Mouse (Mus musculus): ENCODE results near the gene Chchd2. TPM values are rescaled to one million over a fixed set of nuclear protein-coding genes. Genes with fewer than 3 reads are reported as not detected.
"Not testable (repeated sequence)": the region's sequence is repeated elsewhere in the genome, so short reads cannot be mapped to it uniquely, and the experiment has no call there.

Chchd2 gene
- polyA plus RNA-seq, 1 experiment = 241 TPM

DNA sequence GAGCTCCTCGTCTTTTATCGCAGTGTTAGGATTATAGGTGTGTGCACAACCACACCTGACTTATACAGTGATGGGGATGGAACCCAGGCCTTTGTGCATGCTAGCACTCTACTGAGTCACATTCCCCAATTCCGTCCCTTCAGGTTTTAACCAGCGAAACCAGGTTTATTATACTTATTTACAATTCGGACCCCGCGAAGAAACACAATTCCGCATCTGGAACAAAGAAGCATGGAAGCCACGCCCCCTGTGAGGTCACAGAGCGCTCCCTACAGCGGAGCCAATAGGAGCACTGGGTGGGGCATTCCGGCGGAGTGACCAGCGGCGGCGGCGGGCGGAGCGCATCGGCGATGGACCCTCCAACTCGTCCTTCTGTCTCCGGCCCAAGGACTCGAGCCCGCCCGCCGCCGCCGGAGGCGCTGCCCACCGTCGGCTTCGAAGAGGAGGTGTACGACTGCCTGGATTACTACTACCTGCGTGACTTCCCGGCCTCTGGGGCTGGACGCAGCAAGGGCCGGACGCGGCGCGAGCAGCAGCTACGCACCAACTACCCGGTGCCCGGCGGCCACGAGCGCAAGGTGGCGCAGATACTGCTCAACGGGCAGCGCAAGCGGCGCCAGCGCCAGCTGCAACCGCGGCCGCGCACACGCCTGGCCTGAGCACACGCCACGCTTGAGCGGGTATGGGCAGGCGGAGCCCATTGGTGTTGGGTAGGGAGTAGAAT, 21.1 kb upstream of the Chchd2 start, which contains the start of gene Nupr1l:
Gene Nupr1l, plus strand, starts transcription at position 299 of the 724 bp plus-strand sequence.
- Histone ChIP-seq H3K4me3 (ENCODE audit: control insufficient read depth, low read depth, low read length) (peak within 1 kb of the TSS; percentile 96), H3K27ac (ENCODE audit: control insufficient read depth, insufficient read depth, low read depth, low read length) (peak within 1 kb of the TSS; percentile 91), H3K36me3 (ENCODE audit: control insufficient read depth, insufficient read depth, low read length) (no peaks in the 10 kb centered on the region), H3K4me1 (ENCODE audit: control insufficient read depth, insufficient read depth, low read length) (peaks cover 3% of the 10 kb centered on the region), H3K27me3 (ENCODE audit: control insufficient read depth, insufficient read depth, low read length) (no peaks in the 10 kb centered on the region)
- TF ChIP-seq CTCF (IDR thresholded peaks at IDR 0.05; ENCODE audit: control insufficient read depth, insufficient read depth, insufficient replicate concordance, low read depth, low read length) (no peak), POLR2A (IDR thresholded peaks at IDR 0.05; ENCODE audit: control insufficient read depth, low read depth, low read length) (peak; percentile 69; the same call in 1 of the 2 replicates)

DNA sequence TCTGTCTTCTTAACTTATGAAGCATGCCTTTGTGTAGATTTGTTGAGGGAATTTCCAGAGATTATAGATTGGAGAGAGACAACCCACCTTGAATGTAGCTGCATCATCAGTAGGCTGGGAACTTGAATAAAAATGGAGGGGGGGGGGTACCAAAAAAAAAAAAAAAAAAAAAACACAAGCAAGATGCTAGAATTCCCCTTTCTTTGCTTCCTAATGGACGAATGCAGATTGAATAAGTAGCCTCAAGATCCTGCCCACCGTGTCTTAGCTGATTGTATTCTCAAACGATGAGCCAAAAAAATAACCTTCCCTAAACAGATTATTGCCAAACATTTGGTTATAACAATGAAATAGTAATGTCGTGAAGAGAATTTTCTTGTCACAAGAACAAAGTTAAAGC, 20.5 kb upstream of the Chchd2 start:
- H3K27me3 ChIP-seq (ENCODE audit: control insufficient read depth, insufficient read depth, low read length) = no peaks in the 10 kb centered on the region
- TF ChIP-seq POLR2A (IDR thresholded peaks at IDR 0.05; ENCODE audit: control insufficient read depth, low read depth, low read length) (no peak), CTCF (IDR thresholded peaks at IDR 0.05; ENCODE audit: control insufficient read depth, insufficient read depth, insufficient replicate concordance, low read depth, low read length) (no peak)
- H3K4me3 ChIP-seq (ENCODE audit: control insufficient read depth, low read depth, low read length) = peak overlapping the region; percentile 96
- peaks cover 3% of the 10 kb centered on the region for H3K4me1 ChIP-seq (ENCODE audit: control insufficient read depth, insufficient read depth, low read length)
- no peaks in the 10 kb centered on the region; the same call in 1 of the 2 replicates for H3K36me3 ChIP-seq (ENCODE audit: control insufficient read depth, insufficient read depth, low read length)
- peak overlapping the region; percentile 71 for H3K27ac ChIP-seq (ENCODE audit: control insufficient read depth, insufficient read depth, low read depth, low read length)

DNA sequence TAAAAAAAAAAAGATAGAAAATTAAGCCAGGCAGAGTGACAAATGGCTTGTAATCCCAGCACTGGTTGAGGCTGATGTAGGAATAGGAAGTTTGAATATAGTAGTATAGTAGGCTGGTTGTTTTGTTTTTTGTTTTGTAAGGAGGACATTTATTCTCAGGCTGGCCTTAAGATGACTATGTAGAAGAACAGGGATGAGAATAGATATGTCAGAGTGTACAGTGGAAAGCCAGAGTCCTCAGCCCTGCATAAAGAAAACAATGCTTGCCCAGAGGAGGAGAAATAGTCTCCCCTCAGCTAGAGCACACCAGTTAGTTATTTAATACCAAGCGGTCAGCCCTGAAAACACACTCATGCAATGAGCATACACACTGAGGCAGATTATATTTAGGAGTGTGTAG, 11.2 kb upstream of the Chchd2 start, which contains the start of gene Phkg1:
Gene Phkg1, minus strand, starts transcription at position 101 of the 400 bp plus-strand sequence.
- Histone ChIP-seq H3K4me1 (ENCODE audit: control insufficient read depth, insufficient read depth, low read length) (peaks cover 2% of the 10 kb centered on the region), H3K27me3 (ENCODE audit: control insufficient read depth, insufficient read depth, low read length) (no peaks in the 10 kb centered on the region), H3K36me3 (ENCODE audit: control insufficient read depth, insufficient read depth, low read length) (no peaks in the 10 kb centered on the region; the same call in 1 of the 2 replicates), H3K4me3 (ENCODE audit: control insufficient read depth, low read depth, low read length) (no peak within 1 kb of the TSS), H3K27ac (ENCODE audit: control insufficient read depth, insufficient read depth, low read depth, low read length) (no peak within 1 kb of the TSS)
- no peak for TF ChIP-seq POLR2A (IDR thresholded peaks at IDR 0.05; ENCODE audit: control insufficient read depth, low read depth, low read length)
- no peak for TF ChIP-seq CTCF (IDR thresholded peaks at IDR 0.05; ENCODE audit: control insufficient read depth, insufficient read depth, insufficient replicate concordance, low read depth, low read length)

DNA sequence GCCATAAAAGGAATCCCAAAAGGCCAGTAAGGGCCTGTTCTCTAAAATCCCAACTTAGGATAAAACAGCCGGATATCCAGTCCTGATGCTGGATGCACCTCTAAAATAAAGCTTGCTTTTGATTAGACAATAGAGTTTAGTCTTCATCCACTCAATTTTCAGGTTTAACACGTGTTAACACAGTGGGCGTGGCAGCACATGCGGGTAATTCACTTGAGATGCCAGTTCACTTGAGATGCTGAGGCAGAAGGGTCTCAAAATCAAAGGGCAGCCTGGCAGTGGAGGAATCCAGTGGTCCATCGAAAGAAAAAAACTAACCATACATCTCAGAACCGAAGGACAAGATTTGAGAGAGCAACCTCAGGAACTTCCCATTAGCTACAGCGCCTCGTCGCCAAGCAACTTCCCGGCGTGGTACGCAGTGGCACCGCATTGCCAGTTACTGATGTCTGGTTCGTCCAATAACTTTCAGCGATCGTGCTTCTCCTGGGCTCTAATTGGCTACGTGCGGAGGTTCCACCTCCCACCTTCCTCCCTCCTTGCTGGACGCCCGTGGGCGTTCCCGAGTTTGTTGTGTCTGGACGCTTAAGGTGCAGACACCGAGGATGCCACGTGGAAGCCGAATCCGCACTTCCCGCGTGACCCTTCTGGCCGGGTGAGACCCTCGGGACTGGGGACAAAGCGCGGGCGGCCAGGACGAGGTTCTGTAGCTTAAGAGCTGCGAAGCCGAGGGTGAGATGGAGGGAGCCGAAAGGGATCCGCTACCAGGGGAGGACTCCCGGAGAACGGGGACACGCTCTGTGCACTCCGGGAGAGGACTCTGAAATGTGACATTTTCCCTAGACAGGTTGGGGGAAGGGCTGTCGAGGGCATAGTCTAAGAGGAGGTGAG, 8.2 kb upstream of the Chchd2 start, which contains the start of gene Zbed5:
Gene Zbed5, plus strand, starts transcription at position 526 of the 891 bp plus-strand sequence.
- TF ChIP-seq CTCF (IDR thresholded peaks at IDR 0.05; ENCODE audit: control insufficient read depth, insufficient read depth, insufficient replicate concordance, low read depth, low read length) (no peak), POLR2A (IDR thresholded peaks at IDR 0.05; ENCODE audit: control insufficient read depth, low read depth, low read length) (peak; percentile 70; the same call in 1 of the 2 replicates)
- H3K36me3 ChIP-seq (ENCODE audit: control insufficient read depth, insufficient read depth, low read length) = no peaks in the 10 kb centered on the region
- H3K4me3 ChIP-seq (ENCODE audit: control insufficient read depth, low read depth, low read length) = peak within 1 kb of the TSS; percentile 93
- no peaks in the 10 kb centered on the region for H3K27me3 ChIP-seq (ENCODE audit: control insufficient read depth, insufficient read depth, low read length)
- H3K4me1 ChIP-seq (ENCODE audit: control insufficient read depth, insufficient read depth, low read length) = peaks cover 2% of the 10 kb centered on the region
- H3K27ac ChIP-seq (ENCODE audit: control insufficient read depth, insufficient read depth, low read depth, low read length) = peak within 1 kb of the TSS; percentile 68

DNA sequence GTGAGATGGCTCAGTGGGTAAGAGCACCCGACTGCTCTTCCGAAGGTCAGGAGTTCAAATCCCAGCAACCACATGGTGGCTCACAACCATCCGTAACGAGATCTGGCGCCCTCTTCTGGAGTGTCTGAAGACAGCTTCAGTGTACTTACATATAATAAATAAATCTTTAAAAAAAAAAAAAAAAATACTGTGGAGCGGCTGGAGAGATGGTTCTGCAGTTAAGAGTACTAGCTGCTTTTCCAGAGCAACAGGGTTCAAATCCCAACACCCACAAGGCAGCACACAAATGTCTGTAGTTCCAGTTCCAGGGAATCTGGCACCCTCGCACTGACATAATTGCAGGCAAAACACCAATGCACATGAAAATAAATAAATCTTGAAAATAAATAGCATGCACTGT, 3.1 kb upstream of the Chchd2 start:
- not testable (repeated sequence) for H3K4me3 ChIP-seq (ENCODE audit: control insufficient read depth, low read depth, low read length); H3K27ac ChIP-seq (ENCODE audit: control insufficient read depth, insufficient read depth, low read depth, low read length); H3K36me3 ChIP-seq (ENCODE audit: control insufficient read depth, insufficient read depth, low read length); H3K27me3 ChIP-seq (ENCODE audit: control insufficient read depth, insufficient read depth, low read length); H3K4me1 ChIP-seq (ENCODE audit: control insufficient read depth, insufficient read depth, low read length)

DNA sequence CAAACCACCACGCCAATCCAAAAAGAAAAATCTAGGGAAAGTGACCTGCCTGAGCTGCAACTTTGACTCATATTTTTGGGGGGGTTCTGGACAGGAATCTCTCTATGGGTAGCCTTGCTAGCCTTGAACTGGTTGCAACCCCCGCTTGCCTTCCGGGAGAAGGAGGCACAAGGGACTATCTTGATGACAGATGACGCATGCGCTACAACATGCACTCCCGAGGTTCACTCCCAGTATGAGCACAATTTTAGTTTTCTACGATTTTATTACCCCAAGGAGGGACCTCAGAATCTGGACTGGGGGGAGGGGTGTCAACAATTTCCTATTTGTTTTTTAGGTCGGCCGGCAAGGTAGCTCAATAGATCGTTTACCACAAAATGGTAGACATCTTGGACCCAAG, 999 bp downstream of the Chchd2 start:
- Histone ChIP-seq H3K4me1 (ENCODE audit: control insufficient read depth, insufficient read depth, low read length) (peaks cover 4% of the 10 kb centered on the region), H3K4me3 (ENCODE audit: control insufficient read depth, low read depth, low read length) (peak overlapping the region; percentile 72), H3K36me3 (ENCODE audit: control insufficient read depth, insufficient read depth, low read length) (peaks cover 3% of the 10 kb centered on the region; the same call in 1 of the 2 replicates), H3K27ac (ENCODE audit: control insufficient read depth, insufficient read depth, low read depth, low read length) (peak overlapping the region; percentile 49; the same call in 1 of the 2 replicates), H3K27me3 (ENCODE audit: control insufficient read depth, insufficient read depth, low read length) (no peaks in the 10 kb centered on the region)
- TF ChIP-seq CTCF (IDR thresholded peaks at IDR 0.05; ENCODE audit: control insufficient read depth, insufficient read depth, insufficient replicate concordance, low read depth, low read length) = no peak
- TF ChIP-seq POLR2A (IDR thresholded peaks at IDR 0.05; ENCODE audit: control insufficient read depth, low read depth, low read length) = no peak

DNA sequence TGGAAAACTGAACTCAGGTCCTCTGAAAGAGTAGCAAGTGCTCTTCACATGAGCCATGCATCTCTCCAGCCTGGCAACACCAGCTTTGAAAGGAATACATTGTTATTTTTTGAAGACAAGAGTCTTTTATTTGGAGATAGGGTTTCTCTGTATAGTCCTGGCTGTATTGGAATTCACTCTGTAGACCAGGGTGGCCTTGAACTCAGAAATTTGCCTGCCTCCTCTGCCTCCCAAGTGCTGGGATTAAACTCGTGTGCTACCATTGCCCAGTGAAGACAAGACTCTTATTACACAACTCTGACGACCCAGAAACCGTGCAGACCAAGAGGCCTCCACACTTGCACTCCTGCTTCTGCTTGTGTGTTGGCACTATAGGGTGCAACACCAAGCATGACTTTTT, 7.4 kb downstream of the Chchd2 start:
- H3K36me3 ChIP-seq (ENCODE audit: control insufficient read depth, insufficient read depth, low read length) = peaks cover 3% of the 10 kb centered on the region; the same call in 1 of the 2 replicates
- TF ChIP-seq POLR2A (IDR thresholded peaks at IDR 0.05; ENCODE audit: control insufficient read depth, low read depth, low read length) (no peak), CTCF (IDR thresholded peaks at IDR 0.05; ENCODE audit: control insufficient read depth, insufficient read depth, insufficient replicate concordance, low read depth, low read length) (no peak)

More for the DNA sequence above, 7.4 kb downstream of the Chchd2 start:
- Histone ChIP-seq H3K4me1 (ENCODE audit: control insufficient read depth, insufficient read depth, low read length) (no peaks in the 10 kb centered on the region), H3K27ac (ENCODE audit: control insufficient read depth, insufficient read depth, low read depth, low read length) (no peak overlapping the region), H3K27me3 (ENCODE audit: control insufficient read depth, insufficient read depth, low read length) (no peaks in the 10 kb centered on the region), H3K4me3 (ENCODE audit: control insufficient read depth, low read depth, low read length) (no peak overlapping the region)

Data from testis, adult 2 months (tissue).